Mouse (Mus musculus) cerebellum, adult 2 months (tissue): ENCODE measurements around the gene Id3.

Experiments
- CTCF ChIP-seq: fragments of 200-500 bp; IDR thresholded peaks from 2 replicates; pipeline ENCODE4 v1.5.1; 2011; ENCODE audit warnings: low read depth, mild to moderate bottlenecking, control low read depth, low read length, moderate library complexity, borderline replicate concordance; ENCODE audit not compliant: insufficient read depth
- POLR2A ChIP-seq: fragments of 200-500 bp; IDR thresholded peaks from 2 replicates; pipeline ENCODE4 v1.6.1; 2011; ENCODE audit warnings: low read length, control low read depth, borderline replicate concordance; ENCODE audit not compliant: insufficient read depth

GRCm38 (mm10) chr4:136100396-136101070 lies 42.8 kb upstream of the Id3 start:
- TF ChIP-seq POLR2A = no peak
- no peak for TF ChIP-seq CTCF
